Mouse (Mus musculus): ENCODE results near the gene Magohb. TPM values are rescaled to one million over a fixed set of nuclear protein-coding genes. Genes with fewer than 3 reads are reported as not detected.

Gene Magohb
- polyA plus RNA-seq, 1 experiment from 2014 or later = 36.8 TPM

DNA sequence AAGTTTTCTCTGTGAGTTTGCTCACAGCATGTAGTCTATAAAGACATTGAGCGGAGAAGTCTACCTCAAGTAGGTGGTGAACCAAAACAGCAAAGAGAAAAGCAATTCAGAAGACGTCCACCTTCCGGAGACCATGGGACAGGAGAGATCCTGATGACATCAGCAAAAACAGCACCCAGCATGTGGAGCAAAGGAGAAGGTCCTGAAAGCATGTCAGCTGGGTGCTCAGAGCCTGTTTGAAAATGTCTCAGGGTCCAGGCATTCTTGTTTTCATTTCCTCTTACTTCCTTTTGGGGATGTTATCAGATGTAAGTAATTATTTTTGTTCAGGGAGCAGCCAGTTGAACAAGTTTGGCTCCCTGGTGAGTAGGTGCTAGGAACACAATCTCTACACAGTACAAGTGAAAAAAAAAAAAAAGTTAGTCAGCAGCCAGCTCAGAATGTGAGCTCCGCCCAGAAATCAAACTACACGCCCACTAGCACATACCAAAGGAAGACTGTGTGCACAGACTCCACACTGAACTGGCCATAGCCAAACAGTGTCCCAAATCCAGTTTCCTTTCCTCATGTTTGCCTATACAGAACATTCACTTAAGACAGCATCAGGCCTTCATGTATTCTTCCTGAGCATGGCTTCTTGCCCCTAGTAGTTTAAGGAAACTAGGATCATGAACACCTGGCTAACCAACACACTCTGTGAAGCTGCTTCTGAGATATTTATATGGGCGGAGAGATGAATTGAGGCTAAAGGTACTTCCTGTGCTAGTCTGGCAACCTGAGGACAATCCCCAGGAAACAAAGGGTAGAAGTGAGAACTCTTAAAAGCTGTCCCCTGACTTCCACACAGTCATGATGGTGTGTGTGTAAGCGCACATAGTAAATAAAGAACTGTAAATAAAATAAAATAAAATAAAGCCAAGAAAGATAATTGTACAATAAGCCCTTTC, 23.4 kb upstream of the Magohb start:
- ATAC-seq (peak; percentile 79), DNase-seq (ENCODE audit: low spot score) (peak; percentile 21)
- no peaks in the 10 kb centered on the region for H3K27me3 ChIP-seq (replicated peaks; ENCODE audit: insufficient read depth, low read length)
- no peak overlapping the region for H3K27ac ChIP-seq (ENCODE audit: low read length)
- H3K9me3 ChIP-seq (ENCODE audit: low read length) = no peaks in the 10 kb centered on the region
- H3K9ac ChIP-seq (replicated peaks; ENCODE audit: low read depth) = no peak overlapping the region
- no peak overlapping the region for H3K4me2 ChIP-seq (replicated peaks; ENCODE audit: low read depth, low read length)
- TF ChIP-seq CTCF (IDR thresholded peaks at IDR 0.05) (no peak), EP300 (IDR thresholded peaks at IDR 0.05) (no peak)
- 64% methylated on average over 7 of the region's 7 CpGs for WGBS
- no peaks in the 10 kb centered on the region for H3K4me1 ChIP-seq (ENCODE audit: insufficient read depth, low read depth, low read length)
- H3K36me3 ChIP-seq (ENCODE audit: insufficient read depth, low read length) = no peaks in the 10 kb centered on the region
- no peak overlapping the region for H3K4me3 ChIP-seq (ENCODE audit: low read depth, low read length)

DNA sequence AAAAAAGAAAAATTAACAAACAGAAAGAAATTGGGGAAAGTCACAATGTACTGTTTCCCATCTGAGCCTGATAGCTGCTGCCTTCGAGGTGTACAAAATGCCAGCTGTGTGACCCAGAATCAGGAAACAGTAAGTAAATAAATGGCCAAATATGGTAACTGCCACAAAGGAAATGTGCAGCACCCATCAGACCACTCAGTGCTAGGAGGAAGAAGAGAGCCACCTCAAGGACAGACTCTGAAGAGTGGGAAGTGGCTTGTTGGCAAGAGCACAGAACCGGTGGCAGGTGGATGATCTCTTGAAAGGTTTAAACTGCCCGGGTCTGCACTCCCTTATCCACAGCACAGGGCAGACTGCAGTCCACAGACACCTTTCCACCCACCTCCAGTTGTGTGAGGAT, 15.0 kb upstream of the Magohb start:
- ATAC-seq = no peak
- TF ChIP-seq CTCF (IDR thresholded peaks at IDR 0.05) = no peak
- TF ChIP-seq EP300 (IDR thresholded peaks at IDR 0.05) = no peak

DNA sequence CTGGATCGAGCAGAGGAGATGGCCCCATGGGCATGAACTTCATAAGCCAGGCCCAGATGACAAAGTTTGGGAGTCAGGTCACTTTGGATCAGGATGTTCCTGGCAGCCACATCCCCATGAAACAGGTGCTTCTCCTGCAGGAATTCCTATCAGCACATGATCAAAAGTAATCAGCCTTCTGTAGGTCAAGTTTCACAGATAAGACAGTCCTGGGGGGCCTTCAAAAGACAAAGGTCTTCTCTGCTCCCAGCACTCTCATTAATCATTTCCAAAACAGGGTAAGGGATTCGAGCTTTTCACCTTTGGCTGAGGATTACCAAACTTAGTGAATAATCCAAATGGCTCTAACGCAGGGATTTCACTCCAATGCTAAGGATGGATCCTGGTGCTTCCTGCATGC, 11.7 kb upstream of the Magohb start:
- TF ChIP-seq EP300 (IDR thresholded peaks at IDR 0.05) (no peak), CTCF (IDR thresholded peaks at IDR 0.05) (no peak)
- H3K9me3 ChIP-seq (ENCODE audit: low read length) = no peaks in the 10 kb centered on the region
- no peaks in the 10 kb centered on the region for H3K27me3 ChIP-seq (replicated peaks; ENCODE audit: insufficient read depth, low read length)
- DNase-seq (ENCODE audit: low spot score) (no peak), ATAC-seq (no peak)
- no peak overlapping the region for H3K9ac ChIP-seq (replicated peaks; ENCODE audit: low read depth)
- no peak overlapping the region for H3K27ac ChIP-seq (ENCODE audit: low read length)
- no peaks in the 10 kb centered on the region for H3K4me1 ChIP-seq (ENCODE audit: insufficient read depth, low read depth, low read length)
- no peaks in the 10 kb centered on the region for H3K36me3 ChIP-seq (ENCODE audit: insufficient read depth, low read length)
- H3K4me3 ChIP-seq (ENCODE audit: low read depth, low read length) = no peak overlapping the region
- no peak overlapping the region for H3K4me2 ChIP-seq (replicated peaks; ENCODE audit: low read depth, low read length)
- WGBS = 44% methylated on average over 3 of the region's 3 CpGs

More for the DNA sequence above, 15.0 kb upstream of the Magohb start:
- Histone ChIP-seq H3K27ac (ENCODE audit: low read length) (no peak overlapping the region), H3K4me1 (ENCODE audit: insufficient read depth, low read depth, low read length) (no peaks in the 10 kb centered on the region), H3K36me3 (ENCODE audit: insufficient read depth, low read length) (no peaks in the 10 kb centered on the region), H3K4me3 (ENCODE audit: low read depth, low read length) (no peak overlapping the region), H3K4me2 (replicated peaks; ENCODE audit: low read depth, low read length) (no peak overlapping the region), H3K9me3 (ENCODE audit: low read length) (no peaks in the 10 kb centered on the region), H3K9ac (replicated peaks; ENCODE audit: low read depth) (no peak overlapping the region), H3K27me3 (replicated peaks; ENCODE audit: insufficient read depth, low read length) (no peaks in the 10 kb centered on the region)
- DNase-seq (ENCODE audit: low spot score) = no peak
- WGBS = 33% methylated on average over 3 of the region's 3 CpGs

GRCm38 (mm10) chr6:131298531-131298930, 5.5 kb upstream of the Magohb start:
- no peaks in the 10 kb centered on the region for H3K4me1 ChIP-seq (ENCODE audit: insufficient read depth, low read depth, low read length)
- H3K4me3 ChIP-seq (ENCODE audit: low read depth, low read length) = no peak overlapping the region
- no peaks in the 10 kb centered on the region for H3K36me3 ChIP-seq (ENCODE audit: insufficient read depth, low read length)
- H3K27ac ChIP-seq (ENCODE audit: low read length) = no peak overlapping the region
- H3K27me3 ChIP-seq (replicated peaks; ENCODE audit: insufficient read depth, low read length) = no peaks in the 10 kb centered on the region
- DNase-seq (ENCODE audit: low spot score) (no peak), ATAC-seq (no peak)
- H3K9me3 ChIP-seq (ENCODE audit: low read length) = no peaks in the 10 kb centered on the region
- no peak overlapping the region for H3K4me2 ChIP-seq (replicated peaks; ENCODE audit: low read depth, low read length)
- TF ChIP-seq CTCF (IDR thresholded peaks at IDR 0.05) (no peak), EP300 (IDR thresholded peaks at IDR 0.05) (no peak)
- no peak overlapping the region for H3K9ac ChIP-seq (replicated peaks; ENCODE audit: low read depth)

DNA sequence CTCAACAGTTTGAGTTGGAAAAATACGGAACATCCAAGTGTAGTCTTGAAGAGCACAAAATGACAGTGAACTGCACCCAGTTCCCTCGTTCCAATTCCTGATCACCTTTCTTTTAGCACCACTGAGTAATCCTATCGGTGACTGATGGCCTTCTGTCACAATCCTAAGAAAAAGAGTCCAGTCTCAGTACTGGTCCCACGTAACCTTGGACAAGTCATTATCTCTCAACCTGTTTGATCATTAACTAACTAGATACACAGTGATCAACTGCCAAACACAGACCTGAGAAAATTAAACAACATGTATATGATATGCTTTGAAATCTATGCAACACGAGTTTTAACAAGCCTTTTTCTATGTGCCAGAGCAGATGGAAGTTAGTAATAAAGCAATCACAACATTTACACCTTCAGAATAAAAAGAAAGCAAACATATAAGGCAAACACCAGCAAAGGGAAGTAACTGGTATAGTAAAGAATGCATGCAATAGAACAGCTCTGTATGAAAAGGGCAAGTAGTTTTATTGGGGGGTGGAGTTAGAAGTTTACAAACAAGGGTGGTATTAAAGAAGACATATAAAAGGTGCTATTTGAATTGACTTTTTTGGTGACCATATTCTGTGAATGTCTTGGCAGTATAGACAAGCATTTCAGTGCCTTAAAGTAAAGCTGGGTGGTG, 1.5 kb upstream of the Magohb start:
- H3K4me3 ChIP-seq (ENCODE audit: low read depth, low read length) = no peak overlapping the region
- TF ChIP-seq CTCF (IDR thresholded peaks at IDR 0.05) (no peak), EP300 (IDR thresholded peaks at IDR 0.05) (no peak)
- H3K27me3 ChIP-seq (replicated peaks; ENCODE audit: insufficient read depth, low read length) = no peaks in the 10 kb centered on the region
- H3K4me2 ChIP-seq (replicated peaks; ENCODE audit: low read depth, low read length) = no peak overlapping the region
- H3K27ac ChIP-seq (ENCODE audit: low read length) = no peak overlapping the region
- no peaks in the 10 kb centered on the region for H3K4me1 ChIP-seq (ENCODE audit: insufficient read depth, low read depth, low read length)
- no peak overlapping the region for H3K9ac ChIP-seq (replicated peaks; ENCODE audit: low read depth)
- WGBS = 74% methylated on average over 5 of the region's 5 CpGs
- H3K9me3 ChIP-seq (ENCODE audit: low read length) = no peaks in the 10 kb centered on the region
- no peak for DNase-seq (ENCODE audit: low spot score)
- no peaks in the 10 kb centered on the region for H3K36me3 ChIP-seq (ENCODE audit: insufficient read depth, low read length)
- ATAC-seq = no peak

DNA sequence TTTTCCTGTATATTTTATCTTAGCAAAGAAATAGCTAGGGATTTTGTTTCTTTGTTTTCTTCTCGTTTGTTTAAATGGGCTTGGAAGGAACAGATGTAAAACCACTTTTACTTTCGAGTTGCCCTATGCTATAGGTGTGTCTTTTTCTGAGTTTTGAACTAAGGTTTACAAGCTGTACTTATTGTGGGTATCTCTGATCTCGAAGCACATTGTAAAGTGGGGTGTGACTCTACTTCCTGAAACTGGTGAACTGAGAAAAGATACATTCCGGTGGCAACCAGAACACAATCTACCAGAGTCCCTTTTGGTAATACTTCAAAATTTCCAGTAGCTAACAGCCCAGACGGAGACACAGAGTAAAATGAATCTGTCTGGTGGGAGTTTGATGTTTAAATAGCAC, 872 bp upstream of the Magohb start:
- no peak for TF ChIP-seq EP300 (IDR thresholded peaks at IDR 0.05)
- no peak for TF ChIP-seq CTCF (IDR thresholded peaks at IDR 0.05)
- H3K4me3 ChIP-seq (ENCODE audit: low read depth, low read length) = no peak overlapping the region
- WGBS = 73% methylated on average over 5 of the region's 5 CpGs

More for the DNA sequence above, 872 bp upstream of the Magohb start:
- Histone ChIP-seq H3K36me3 (ENCODE audit: insufficient read depth, low read length) (no peaks in the 10 kb centered on the region), H3K27me3 (replicated peaks; ENCODE audit: insufficient read depth, low read length) (no peaks in the 10 kb centered on the region), H3K4me2 (replicated peaks; ENCODE audit: low read depth, low read length) (no peak overlapping the region), H3K9me3 (ENCODE audit: low read length) (no peaks in the 10 kb centered on the region), H3K4me1 (ENCODE audit: insufficient read depth, low read depth, low read length) (no peaks in the 10 kb centered on the region), H3K9ac (replicated peaks; ENCODE audit: low read depth) (no peak overlapping the region), H3K27ac (ENCODE audit: low read length) (no peak overlapping the region)
- DNase-seq (ENCODE audit: low spot score) = no peak
- no peak for ATAC-seq

Data from lung, postnatal 0 days (tissue).